Mouse (Mus musculus) stomach, postnatal 0 days (tissue): ENCODE measurements around the gene Ago1. TPM values are rescaled to one million over a fixed set of nuclear protein-coding genes. Genes with fewer than 3 reads are reported as not detected.
A peak's percentile ranks its signal among the peaks of the same experiment; 100 is the strongest.

Experiments
- ATAC-seq: fragments of 200-750 bp; cut with Nextera tagmentation; 2 replicates; pipeline ENCODE4 v1.8.0; 2017; ENCODE audit not compliant: low FRiP score, low TSS enrichment
- DNase-seq: peaks from one replicate; pipeline ENCODE4 v3.0.0-alpha.2; 2016; ENCODE audit warnings: low spot score
- H3K27ac ChIP-seq: fragments of 300-500 bp; sonication (generic); replicated peaks from 2 replicates; pipeline ENCODE4 v1.5.1; 2014; ENCODE audit warnings: mild to moderate bottlenecking, control low read depth
- H3K27me3 ChIP-seq: fragments of 300-500 bp; sonication (generic); 2 replicates; pipeline ENCODE4 v1.6.1; 2014; ENCODE audit warnings: low read length; ENCODE audit not compliant: control insufficient read depth, insufficient read depth
- H3K36me3 ChIP-seq: fragments of 300-500 bp; sonication (generic); 2 replicates; pipeline ENCODE4 v1.6.1; 2014; ENCODE audit warnings: low read length, mixed read lengths; ENCODE audit not compliant: control insufficient read depth, insufficient read depth
- H3K4me1 ChIP-seq: fragments of 300-500 bp; sonication (generic); replicated peaks from 2 replicates; pipeline ENCODE4 v1.6.1; 2014; ENCODE audit warnings: antibody characterized with exemption; ENCODE audit not compliant: control insufficient read depth, insufficient read depth
- H3K4me2 ChIP-seq: fragments of 300-500 bp; sonication (generic); replicated peaks from 2 replicates; pipeline ENCODE4 v1.6.1; 2014; ENCODE audit warnings: low read depth, mild to moderate bottlenecking, control low read depth, moderate library complexity
- H3K4me3 ChIP-seq: fragments of 300-500 bp; sonication (generic); 2 replicates; pipeline ENCODE4 v1.5.1; 2014; ENCODE audit warnings: low read depth, low read length, control low read depth
- H3K9ac ChIP-seq: fragments of 300-500 bp; sonication (generic); 2 replicates; pipeline ENCODE4 v1.6.1; 2014; ENCODE audit warnings: mild to moderate bottlenecking, low read length, control low read depth, mixed read lengths
- H3K9me3 ChIP-seq: fragments of 300-500 bp; sonication (generic); 2 replicates; pipeline ENCODE4 v1.6.1; 2016; ENCODE audit warnings: low read length; ENCODE audit not compliant: control insufficient read depth
- CTCF ChIP-seq: IDR thresholded peaks from 2 replicates; pipeline ENCODE4 v1.5.1; 2016; ENCODE audit warnings: antibody characterized with exemption, low read depth, mild to moderate bottlenecking, moderate library complexity
- EP300 ChIP-seq: optimal IDR thresholded peaks from 2 replicates; pipeline ENCODE3; 2016; ENCODE audit warnings: antibody characterized with exemption
- WGBS: fragments of 180-500 bp; shearing (Covaris S2); extraction: QIAGEN DNeasy Blood & Tissue Kit; methylation state at CpG from one replicate; pipeline ENCODE4 v1.1.7; 2014; 5-methylcytosine and 5-hydroxymethylcytosine counted together
- polyA plus RNA-seq: library from polyadenylated mRNA; unstranded; fragments of >200 nt; fragmentation: Nextera tagmentation; extraction: Ambion mirVana; gene quantifications from 2 replicates; pipeline ENCODE4 v1.2.1, GENCODE M21; 2015

Ago1 gene
- 2.5 and 2.8 TPM in 2 replicates for polyA plus RNA-seq

DNA sequence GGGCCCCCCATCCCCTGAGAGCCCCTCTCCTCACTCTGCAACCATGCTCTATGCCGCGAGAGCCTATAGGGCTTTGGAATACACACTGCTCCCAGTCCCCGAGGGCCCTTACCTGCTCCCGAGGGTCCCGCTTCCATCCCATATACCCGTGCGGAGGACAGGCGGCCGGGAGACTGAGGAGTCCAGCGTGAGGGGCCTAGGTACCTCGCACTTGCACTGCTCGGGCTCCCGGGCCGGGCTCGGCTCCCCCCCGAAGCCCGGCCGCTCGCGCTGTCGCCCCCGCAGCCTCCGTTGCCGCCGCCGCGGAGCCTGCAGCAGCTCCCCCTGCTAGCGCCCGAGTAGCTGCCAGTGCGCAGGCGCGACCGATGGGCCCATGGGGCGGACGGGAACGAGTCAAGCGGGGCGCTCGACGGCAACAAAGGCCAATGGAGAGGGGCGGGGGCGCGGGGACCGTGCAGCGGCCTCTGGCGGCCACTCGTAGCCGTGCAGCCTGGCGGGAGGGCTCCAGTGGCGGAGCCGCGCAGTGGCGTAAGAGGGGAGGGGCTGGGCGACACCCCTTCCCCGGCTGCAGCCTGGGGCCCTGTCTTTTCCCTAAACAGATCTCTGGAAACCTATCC, at the start of gene Ago1:
TSS of gene Ago1 (minus strand) at position 299 of the 617 bp plus-strand sequence.
- peak; percentile 93 for ATAC-seq

DNA sequence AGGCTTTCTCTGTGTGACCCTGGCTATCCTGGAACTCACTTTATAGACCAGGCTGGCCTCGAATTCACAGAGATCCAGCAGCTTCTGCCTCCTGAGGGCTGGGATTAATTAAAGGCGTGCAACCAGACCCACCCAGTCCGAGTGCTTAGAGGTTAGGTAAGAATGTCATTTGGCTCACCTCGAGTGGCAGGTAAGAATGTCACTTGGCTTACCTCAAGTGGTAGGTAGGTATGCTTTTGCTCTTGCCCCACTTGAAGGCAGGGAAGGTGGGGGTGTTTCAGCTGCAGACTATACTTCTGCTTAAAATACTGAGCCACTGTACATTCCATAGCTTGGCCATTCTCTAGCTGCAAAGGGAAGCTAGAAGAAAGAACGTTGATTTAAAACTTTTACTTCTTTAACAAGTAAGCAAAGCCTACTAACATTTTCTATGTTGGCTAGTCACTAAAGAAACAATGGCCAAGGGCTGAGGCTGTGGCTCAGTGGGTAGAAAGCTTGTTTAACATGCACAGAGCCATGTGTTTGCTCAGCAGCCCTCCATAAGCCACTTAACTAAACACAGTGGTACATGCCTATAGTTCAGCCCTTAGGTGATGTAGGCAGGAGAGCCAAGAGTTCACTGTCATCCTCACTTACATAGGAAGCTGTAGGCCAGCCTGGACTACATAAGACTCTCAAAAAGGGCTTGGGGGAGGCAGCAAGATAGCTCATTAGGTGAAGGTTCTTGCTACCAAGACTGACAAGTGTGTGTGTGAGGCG, 44.1 kb upstream of the Ago1 start:
- no peak for ATAC-seq
- Histone ChIP-seq H3K4me2 (no peak overlapping the region), H3K4me1 (no peaks in the 10 kb centered on the region), H3K9me3 (no peaks in the 10 kb centered on the region), H3K27me3 (no peaks in the 10 kb centered on the region), H3K36me3 (peaks cover 2% of the 10 kb centered on the region; the same call in 1 of the 2 replicates), H3K27ac (no peak overlapping the region), H3K9ac (no peak overlapping the region), H3K4me3 (no peak overlapping the region)
- DNase-seq, result no peak
- WGBS, result 74% methylated on average over 6 of the region's 6 CpGs
- TF ChIP-seq EP300, result no peak
- TF ChIP-seq CTCF, result no peak

More for the DNA sequence above, at the start of gene Ago1:
- Histone ChIP-seq H3K27ac (peak within 1 kb of the TSS; percentile 86), H3K36me3 (no peaks in the 10 kb centered on the region), H3K9me3 (no peaks in the 10 kb centered on the region), H3K27me3 (no peaks in the 10 kb centered on the region), H3K4me3 (peak within 1 kb of the TSS; percentile 95), H3K9ac (peak within 1 kb of the TSS; percentile 85), H3K4me1 (peaks cover 10% of the 10 kb centered on the region; the same call in 1 of the 2 replicates), H3K4me2 (peak within 1 kb of the TSS; percentile 83)
- DNase-seq, result peak; percentile 96
- TF ChIP-seq CTCF (peak; percentile 98), EP300 (no peak)
- WGBS, result under 1% methylated on average over 48 of the region's 55 CpGs

DNA sequence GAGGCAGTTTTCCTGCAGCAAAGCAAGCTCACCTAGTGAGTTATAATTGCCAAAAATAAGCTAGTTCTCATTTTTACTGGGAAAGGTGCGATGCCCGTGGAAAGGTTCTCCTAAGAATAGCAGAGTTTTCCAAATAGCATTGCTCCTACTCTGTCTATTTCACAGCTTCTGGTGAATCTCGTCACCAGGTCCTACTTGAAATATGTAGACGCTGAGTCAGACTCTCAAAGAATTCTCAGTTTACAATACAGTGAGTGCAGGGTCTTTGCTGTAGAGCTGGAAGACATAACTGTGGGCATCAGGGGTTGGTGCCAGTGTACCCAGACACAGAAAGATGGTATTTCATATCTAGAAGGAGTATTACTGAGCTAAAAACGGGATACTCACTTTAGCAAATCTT, 42.6 kb upstream of the Ago1 start:
- H3K4me2 ChIP-seq, result no peak overlapping the region
- H3K36me3 ChIP-seq, result peaks cover 2% of the 10 kb centered on the region; the same call in 1 of the 2 replicates
- H3K9me3 ChIP-seq, result no peaks in the 10 kb centered on the region
- no peaks in the 10 kb centered on the region for H3K27me3 ChIP-seq
- ATAC-seq (no peak), DNase-seq (no peak)
- no peaks in the 10 kb centered on the region for H3K4me1 ChIP-seq
- H3K9ac ChIP-seq, result no peak overlapping the region
- TF ChIP-seq CTCF (no peak), EP300 (no peak)
- WGBS, result 76% methylated on average over 5 of the region's 5 CpGs
- H3K4me3 ChIP-seq, result no peak overlapping the region
- H3K27ac ChIP-seq, result no peak overlapping the region

DNA sequence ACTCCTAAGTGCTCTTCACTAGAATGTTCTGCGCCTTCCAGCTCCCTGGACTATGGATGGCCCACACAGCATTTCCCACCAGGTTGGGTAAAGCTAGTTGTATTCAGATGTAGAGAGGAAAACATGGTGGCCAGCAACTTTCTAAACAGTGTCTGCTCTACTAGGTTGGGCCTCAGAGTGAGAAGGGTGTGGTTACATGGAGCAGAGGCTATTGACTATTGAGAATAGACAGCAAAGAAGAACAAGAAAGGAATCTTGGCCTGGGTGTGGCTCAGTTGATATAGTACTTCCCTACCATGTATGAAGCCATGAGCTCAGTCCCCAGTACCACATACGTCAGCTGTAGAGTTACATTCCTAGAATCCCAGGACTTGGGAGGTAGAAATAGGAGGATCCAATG, 40.7 kb upstream of the Ago1 start:
- 73% methylated on average over 2 of the region's 2 CpGs for WGBS
- Histone ChIP-seq H3K9me3 (no peaks in the 10 kb centered on the region), H3K4me3 (no peak overlapping the region), H3K4me2 (no peak overlapping the region), H3K4me1 (no peaks in the 10 kb centered on the region), H3K27me3 (no peaks in the 10 kb centered on the region), H3K27ac (peak overlapping the region; percentile 65; the same call in 1 of the 2 replicates), H3K36me3 (peaks cover 2% of the 10 kb centered on the region; the same call in 1 of the 2 replicates), H3K9ac (no peak overlapping the region)
- DNase-seq (no peak), ATAC-seq (peak; percentile 51; the same call in 1 of the 2 replicates)
- TF ChIP-seq CTCF (no peak), EP300 (no peak)

DNA sequence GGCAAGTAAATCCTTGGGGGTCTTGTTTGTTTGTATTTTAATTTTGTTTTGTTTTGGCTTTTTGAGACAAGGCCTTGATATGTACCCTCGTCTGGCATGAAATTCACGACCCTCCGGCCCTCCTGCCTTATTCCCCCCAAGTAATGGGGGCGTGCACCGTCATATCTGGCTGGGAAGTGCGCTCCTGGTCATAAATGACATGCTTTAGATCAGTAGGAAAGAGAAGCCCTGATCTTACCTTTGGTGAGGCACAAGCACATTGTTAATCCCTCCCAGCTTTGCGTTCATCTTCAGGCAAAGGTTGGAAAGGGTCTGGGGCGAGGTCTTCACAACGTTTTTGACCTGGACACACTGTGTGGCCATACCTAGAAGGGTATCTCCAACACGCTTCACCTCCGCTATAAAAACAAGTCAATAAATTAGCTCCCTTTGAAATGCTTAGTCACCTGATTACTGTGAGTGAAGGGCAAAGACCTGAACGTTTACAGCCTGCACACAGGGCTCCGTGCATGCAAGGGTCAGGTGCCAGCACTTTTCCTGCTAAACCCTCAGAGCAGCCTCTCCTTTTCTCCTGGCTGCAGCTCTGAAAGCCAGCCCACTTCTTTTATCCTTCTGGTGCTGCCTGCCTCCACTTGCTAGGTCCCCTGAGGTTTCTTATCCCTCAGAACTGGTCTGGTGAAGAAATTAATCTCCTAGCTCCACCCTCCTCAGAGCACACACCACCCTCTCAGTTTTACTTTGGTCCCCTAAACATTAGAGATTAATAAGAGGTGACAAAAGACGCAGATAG, 39.9 kb upstream of the Ago1 start:
- H3K9ac ChIP-seq, result no peak overlapping the region
- no peak for TF ChIP-seq EP300
- no peak for TF ChIP-seq CTCF
- peaks cover 2% of the 10 kb centered on the region; the same call in 1 of the 2 replicates for H3K36me3 ChIP-seq
- WGBS, result 59% methylated on average over 14 of the region's 14 CpGs
- H3K4me2 ChIP-seq, result no peak overlapping the region
- H3K27me3 ChIP-seq, result no peaks in the 10 kb centered on the region
- H3K9me3 ChIP-seq, result no peaks in the 10 kb centered on the region
- ATAC-seq (peak; percentile 69), DNase-seq (peak; percentile 24)
- peak overlapping the region; percentile 71 for H3K27ac ChIP-seq
- no peaks in the 10 kb centered on the region for H3K4me1 ChIP-seq
- no peak overlapping the region for H3K4me3 ChIP-seq
